Mouse (Mus musculus): ENCODE data around the gene Ncapd2.

Gene Ncapd2

DNA sequence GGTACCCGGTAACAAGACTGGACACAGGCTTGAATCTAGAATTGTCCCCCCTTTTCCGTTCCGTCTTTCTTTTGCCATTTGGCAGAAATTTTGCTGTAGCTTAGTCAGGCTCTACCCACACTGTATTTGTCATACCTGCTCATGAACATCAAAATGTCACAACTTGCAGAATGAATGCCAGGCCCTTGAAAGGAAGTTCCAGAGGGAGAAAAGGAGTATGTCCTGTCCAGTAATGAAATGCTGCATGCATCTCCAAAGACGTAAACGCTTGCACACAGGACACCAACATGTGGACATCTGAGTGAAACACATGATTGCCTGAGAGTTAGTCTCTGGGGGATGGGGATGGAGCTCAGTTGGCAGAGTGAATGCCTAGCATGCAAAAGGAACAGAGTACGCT, 22.2 kb upstream of the Ncapd2 start:
- DNase-seq (ENCODE audit: low spot score): no peak

- DNase-seq (ENCODE audit: low spot score): no peak
Measured at GRCm38 (mm10) chr6:125213129-125213528, 21.6 kb upstream of the Ncapd2 start.

DNA sequence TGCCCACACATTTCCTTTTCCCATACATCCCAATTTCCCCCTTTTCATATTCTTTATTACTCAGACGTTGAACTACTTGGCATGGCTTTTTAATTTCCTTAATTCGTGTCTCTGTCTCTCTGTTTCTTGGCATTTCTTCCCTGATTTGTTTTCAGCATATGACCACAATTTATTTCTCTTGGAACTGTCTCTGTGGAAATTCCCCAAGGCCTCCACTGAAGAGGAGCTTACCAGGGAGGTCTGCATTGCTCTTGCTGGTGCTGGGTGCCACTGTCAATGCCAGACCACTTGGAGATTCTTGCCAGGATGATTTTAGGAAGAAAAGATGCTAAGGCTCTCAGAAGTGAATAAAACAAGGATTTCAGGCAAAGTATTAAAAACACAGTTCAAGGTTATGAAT, 21.1 kb upstream of the Ncapd2 start:
- no peak for DNase-seq (ENCODE audit: low spot score)

GRCm38 (mm10) chr6:125210436-125210835, 18.9 kb upstream of the Ncapd2 start:
- no peak for DNase-seq (ENCODE audit: low spot score)

GRCm38 (mm10) chr6:125197166-125197565, 5.7 kb upstream of the Ncapd2 start:
- no peak for DNase-seq (ENCODE audit: low spot score)

DNA sequence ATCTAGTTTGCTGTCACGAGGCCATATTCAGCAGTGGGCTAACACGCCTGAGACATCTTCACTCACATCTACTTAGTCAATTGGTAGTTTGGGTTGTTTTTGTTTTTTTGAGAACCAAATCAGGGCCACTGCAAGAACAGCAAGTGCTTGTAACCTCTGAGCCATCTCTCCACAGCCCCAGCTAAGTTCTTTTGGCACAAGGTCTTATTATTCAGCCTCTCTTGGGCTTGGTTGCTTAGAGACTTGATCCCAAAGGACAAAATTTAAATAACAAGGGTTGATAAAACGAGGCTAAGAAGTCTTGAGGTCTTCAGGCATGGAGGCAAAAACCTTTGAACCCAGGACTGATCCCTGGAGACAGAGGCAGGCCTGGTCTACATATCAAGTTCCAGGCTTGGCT, 4.8 kb upstream of the Ncapd2 start:
- DNase-seq (ENCODE audit: low spot score): no peak

DNA sequence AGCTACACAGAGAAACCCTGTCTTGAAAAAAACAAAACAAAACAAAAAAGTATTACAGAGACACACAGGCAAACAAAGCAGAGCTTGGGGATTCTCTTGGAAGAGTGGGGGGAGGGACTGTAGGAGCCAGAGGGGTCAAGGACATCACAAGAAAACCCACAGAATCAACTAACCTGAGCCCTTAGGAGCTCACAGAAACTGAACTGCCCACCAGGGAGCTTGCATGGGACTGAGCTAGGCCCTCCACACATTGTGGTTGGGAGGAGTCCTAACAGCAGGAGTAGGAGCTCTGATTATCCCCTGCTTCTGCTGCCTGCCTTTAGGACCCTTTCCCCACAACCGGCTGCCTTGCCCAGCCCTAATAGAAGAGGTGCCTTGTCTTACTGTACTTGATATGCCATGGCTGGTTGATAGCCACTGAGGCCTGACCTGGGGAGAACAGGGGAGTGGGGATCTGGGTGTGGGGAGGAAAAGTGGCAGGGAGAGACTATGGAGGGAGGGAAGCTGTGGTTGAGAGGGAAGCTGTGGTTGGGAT, 4.1 kb upstream of the Ncapd2 start:
- DNase-seq (ENCODE audit: low spot score): no peak

DNA sequence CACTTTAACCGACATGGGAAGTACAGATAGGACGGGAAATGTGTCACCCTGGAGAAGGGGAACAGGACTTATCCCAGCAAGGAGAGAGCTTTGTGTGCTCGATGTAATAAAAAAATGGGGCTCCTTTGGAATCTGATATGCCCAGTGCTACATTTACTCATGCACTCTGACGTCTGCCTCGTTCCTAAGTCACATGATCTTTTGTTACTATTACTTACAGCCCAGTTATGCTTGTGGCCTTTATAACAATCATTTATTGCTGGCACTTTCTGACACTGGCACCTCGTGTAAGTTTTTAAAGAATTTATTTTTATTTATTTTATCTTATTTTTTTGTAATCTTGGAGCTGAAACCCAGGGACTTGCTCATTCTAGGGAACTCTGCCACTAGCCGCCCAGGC, 1.9 kb upstream of the Ncapd2 start:
- no peak for DNase-seq (ENCODE audit: low spot score)

- no peak for DNase-seq (ENCODE audit: low spot score)
Measured at GRCm38 (mm10) chr6:125192841-125193240, 1.3 kb upstream of the Ncapd2 start.

GRCm38 (mm10) chr6:125192016-125192714, 664 bp upstream of the Ncapd2 start:
- peak; percentile 82 for DNase-seq (ENCODE audit: low spot score)

DNA sequence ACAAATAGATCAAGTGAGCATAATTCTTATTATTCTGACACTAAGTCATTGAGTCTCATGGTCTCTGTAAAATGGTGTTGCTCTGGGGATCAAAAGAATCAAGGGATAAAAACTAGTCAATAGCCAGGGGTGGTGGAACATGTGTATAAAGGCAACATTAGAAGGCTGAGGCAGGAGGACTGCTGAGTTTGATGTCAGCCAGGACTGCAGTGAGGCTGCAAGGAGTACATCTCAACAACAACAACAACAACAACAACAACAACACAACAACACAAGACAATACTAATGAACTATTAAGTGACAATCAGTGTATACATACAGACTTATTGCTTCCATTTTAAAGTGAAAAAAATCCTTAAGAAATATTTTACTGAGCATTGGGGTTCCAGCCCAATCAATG, 685 bp downstream of the Ncapd2 start:
- no peak for DNase-seq (ENCODE audit: low spot score)

DNA sequence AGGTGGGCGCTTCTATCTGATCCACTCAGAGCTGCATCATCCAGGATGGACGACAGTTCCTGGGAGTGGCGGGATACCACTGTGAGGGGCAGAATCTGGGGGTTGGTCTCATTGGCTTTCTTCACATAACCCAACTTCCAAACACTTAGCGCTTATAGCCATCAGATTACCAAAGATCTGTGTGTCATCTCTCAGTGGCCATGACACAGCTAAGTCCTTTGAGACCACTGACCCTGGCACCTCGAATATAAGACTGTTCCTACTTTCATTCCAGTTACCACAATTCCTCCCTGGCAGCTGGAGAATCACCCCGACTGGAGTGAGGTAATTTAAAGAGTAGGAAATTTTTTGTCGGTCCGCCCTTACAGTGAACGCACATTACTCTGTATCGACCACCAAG, 5.3 kb downstream of the Ncapd2 start:
- no peak for DNase-seq (ENCODE audit: low spot score)

GRCm38 (mm10) chr6:125182133-125182532, 9.4 kb downstream of the Ncapd2 start:
- DNase-seq (ENCODE audit: low spot score): no peak

DNA sequence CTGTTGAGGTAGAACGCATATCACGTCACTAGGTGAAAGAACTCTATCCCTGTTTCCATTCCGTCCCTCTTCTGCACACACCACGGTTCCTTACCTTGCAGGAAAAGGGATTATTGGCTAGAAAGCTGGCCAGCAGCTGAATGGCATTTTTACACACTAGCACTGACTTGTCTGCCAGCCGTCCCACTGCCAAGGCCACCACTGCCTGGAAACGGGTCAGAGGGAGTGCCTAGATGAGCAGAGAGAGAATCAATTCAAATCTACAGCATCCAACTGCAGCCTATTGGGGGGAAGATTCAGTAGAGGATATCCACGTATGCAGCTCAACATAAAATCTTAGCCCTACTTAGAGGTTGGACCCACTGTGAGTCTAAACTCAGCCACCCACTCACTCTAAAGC, 11.9 kb downstream of the Ncapd2 start:
- no peak for DNase-seq (ENCODE audit: low spot score)

DNA sequence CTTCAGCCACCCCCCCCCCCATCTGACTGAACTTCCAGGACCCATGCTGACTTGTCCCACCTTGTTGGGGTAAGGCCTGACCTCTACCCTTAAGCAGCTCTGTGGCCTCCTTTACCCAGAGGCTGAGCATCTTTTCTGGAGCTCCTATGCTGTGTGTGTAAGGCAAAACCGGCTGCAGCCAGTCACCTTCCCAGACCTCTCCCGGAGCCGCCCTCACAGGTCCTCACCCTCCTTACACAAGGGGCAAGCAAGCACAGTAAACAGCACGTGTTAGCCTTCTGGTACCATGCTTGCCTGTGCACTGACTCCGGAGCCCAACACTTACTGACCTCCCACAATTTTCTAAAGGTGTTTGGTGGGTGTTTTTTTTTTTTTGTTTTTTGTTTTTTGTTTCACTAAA, 16.0 kb downstream of the Ncapd2 start:
- no peak for DNase-seq (ENCODE audit: low spot score)

DNA sequence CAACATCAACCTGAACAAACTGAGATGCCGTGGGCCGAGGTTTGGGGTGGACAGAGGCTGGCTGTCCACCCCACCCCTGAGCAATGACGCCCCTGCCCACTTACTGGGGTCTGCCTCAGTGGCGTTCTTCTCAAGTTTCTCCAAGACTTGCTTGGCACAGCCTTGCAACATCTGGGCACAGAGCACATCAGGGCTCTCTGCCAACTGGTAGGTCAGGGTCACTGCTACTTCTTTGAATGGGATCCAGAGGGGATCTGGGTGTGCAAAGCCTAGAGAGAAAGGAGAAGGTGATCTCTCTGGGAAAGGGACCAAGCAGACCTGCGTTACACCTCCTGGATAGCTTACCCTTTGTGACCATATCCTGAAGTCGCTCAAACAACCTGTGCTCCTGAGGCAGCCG, 18.2 kb downstream of the Ncapd2 start:
- no peak for DNase-seq (ENCODE audit: low spot score)

DNA sequence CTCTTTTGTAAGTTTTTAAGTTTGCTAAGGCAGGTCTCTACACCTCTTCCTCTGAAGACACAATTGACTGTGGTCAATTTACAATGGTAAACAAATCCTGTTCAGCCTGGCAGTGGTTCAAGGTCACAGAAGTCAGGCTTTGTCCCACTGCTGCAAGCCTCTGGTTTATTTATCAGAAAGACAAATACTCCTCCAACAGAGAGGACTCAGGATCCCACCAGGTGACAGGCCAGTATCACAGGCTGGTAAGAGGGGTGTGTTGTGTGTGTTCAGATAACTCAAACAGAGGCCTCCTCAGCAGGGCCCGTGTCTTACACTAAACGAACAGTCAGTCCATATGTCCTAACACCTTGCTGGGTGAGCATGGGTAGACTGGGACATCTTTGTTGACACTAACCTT, 19.0 kb downstream of the Ncapd2 start:
- DNase-seq (ENCODE audit: low spot score): no peak

DNA sequence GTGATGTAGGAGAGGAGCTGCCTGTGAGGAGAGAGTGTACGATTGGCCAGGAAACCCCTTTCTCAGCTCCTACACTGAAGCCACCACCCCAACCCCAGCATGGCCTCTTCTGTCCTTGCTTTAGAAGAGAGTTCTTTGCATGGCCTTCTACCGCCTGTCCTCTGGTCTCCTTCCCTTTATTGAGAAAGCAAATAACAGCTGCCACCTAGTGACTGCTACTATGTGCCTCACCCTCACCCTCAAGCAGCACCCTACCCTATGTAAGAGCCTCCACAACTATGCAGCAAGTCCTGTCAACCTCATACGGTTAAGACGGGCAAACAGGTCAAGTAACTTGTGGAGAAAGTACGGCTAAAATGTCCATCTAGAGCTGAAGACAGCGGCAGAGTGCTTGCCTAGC, 21.3 kb downstream of the Ncapd2 start:
- no peak for DNase-seq (ENCODE audit: low spot score)

- no peak for DNase-seq (ENCODE audit: low spot score)
Measured at GRCm38 (mm10) chr6:125168086-125168485, 23.4 kb downstream of the Ncapd2 start.

DNA sequence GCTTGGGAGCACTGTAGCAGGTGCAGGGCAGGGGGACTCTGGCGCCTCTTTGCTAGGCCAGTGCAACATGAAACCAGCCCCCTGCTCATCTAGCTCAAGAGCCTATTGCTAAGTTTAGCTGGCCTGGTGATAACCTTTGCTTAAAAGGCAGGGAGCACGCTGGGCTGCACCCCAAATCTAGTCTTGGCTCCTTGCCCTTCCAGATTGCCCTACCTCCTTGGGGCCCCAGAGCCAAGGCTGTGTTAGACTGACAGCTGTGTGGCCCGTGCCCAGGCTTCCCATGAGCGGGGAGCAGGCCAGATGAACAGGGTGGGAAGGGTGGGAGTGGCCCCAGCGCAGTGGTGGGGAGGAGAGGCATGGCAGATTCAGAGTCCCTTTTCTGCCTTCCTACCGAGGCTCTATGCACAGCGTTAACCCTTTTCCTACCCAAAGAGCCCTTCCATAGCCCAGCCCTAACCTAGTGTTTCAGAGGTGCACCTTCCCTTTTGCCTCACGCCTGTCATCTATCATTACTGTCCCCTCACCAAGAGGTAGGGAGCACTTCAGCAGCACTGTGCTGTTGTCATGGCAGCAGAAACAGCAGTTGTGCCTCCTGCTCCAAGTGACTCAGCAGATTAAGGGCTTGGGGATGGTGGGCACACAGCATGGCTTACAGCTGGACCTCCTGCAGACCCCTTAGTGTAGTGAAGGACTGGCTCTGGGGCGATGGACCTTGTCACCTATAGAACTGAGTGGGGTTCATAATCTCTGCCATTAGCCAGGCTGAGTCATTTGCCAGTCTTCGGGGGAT, 24.4 kb downstream of the Ncapd2 start:
- no peak for DNase-seq (ENCODE audit: low spot score)

GRCm38 (mm10) chr6:125166051-125166751, 25.3 kb downstream of the Ncapd2 start, which contains the start of gene Gapdh:
TSS of gene Gapdh (minus strand) at chr6:125166467.
- DNase-seq (ENCODE audit: low spot score): no peak

DNA sequence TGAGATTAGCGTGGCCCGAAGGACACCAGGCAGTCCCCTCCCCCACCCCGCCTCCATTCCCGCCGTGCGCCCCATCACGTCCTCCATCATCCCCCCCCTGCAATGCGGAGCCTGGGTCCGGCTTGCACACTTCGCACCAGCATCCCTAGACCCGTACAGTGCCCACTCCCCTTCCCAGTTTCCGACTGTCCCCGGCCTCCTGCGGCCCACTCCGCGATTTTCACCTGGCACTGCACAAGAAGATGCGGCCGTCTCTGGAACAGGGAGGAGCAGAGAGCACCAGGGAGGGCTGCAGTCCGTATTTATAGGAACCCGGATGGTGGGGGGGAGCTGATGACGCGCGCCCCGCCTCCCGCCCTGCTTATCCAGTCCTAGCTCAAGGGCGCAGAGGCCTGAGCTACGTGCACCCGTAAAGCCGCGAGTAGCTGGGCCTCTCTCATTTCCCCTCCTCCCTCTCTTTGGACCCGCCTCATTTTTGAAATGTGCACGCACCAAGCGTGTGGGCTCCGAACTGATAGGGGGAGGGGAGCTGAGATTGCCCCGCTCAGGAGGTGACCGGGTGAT, 26.1 kb downstream of the Ncapd2 start:
- peak; percentile 86 for DNase-seq (ENCODE audit: low spot score)
